Mouse (Mus musculus) MEL-GATA-1-ER (cell line): Measurements from ENCODE around the gene Setd1b.

Experiments used
- DNase-seq: peaks from one replicate; pipeline ENCODE4 v3.0.0-alpha.2; 2012; ENCODE audit warnings: low read depth; ENCODE audit errors: extremely low read depth

Setd1b gene

GRCm38 (mm10) chr5:123127031-123127430 is 15.0 kb upstream of the Setd1b start:
- no peak for DNase-seq

GRCm38 (mm10) chr5:123128426-123129169 is 13.4 kb upstream of the Setd1b start:
- peak; percentile 83 for DNase-seq

- DNase-seq = no peak
Measured at GRCm38 (mm10) chr5:123129170-123129757, 12.7 kb upstream of the Setd1b start.

GRCm38 (mm10) chr5:123130030-123130813 is 11.8 kb upstream of the Setd1b start:
- no peak for DNase-seq

- DNase-seq = no peak
Measured at GRCm38 (mm10) chr5:123130814-123131148, 11.2 kb upstream of the Setd1b start.

- DNase-seq = peak; percentile 89
Measured at GRCm38 (mm10) chr5:123132308-123133071, 9.5 kb upstream of the Setd1b start, which contains the start of gene Rhof. TSS of gene Rhof (minus strand) at chr5:123132692.

- DNase-seq = no peak
Measured at GRCm38 (mm10) chr5:123133083-123133783, 8.8 kb upstream of the Setd1b start.

GRCm38 (mm10) chr5:123133784-123134143 is 8.2 kb upstream of the Setd1b start:
- no peak for DNase-seq

GRCm38 (mm10) chr5:123134186-123134874 is 7.7 kb upstream of the Setd1b start:
- DNase-seq = no peak

GRCm38 (mm10) chr5:123134875-123135382 is 7.1 kb upstream of the Setd1b start:
- DNase-seq = no peak

GRCm38 (mm10) chr5:123135471-123136360 is 6.3 kb upstream of the Setd1b start:
- no peak for DNase-seq

GRCm38 (mm10) chr5:123136361-123137043 is 5.5 kb upstream of the Setd1b start:
- DNase-seq = peak; percentile 88

GRCm38 (mm10) chr5:123137044-123137909 is 4.7 kb upstream of the Setd1b start:
- no peak for DNase-seq

GRCm38 (mm10) chr5:123137910-123138229 is 4.1 kb upstream of the Setd1b start:
- DNase-seq = no peak

GRCm38 (mm10) chr5:123138230-123138911 is 3.6 kb upstream of the Setd1b start:
- DNase-seq = peak; percentile 78

GRCm38 (mm10) chr5:123138953-123139721 is 2.9 kb upstream of the Setd1b start:
- DNase-seq = no peak
